Mouse (Mus musculus): Measurements from ENCODE around the gene Ccdc17. TPM values are rescaled to one million over a fixed set of nuclear protein-coding genes. Genes with fewer than 3 reads are reported as not detected.

Gene Ccdc17
- polyA plus RNA-seq, 1 experiment from 2014 or later = 2.4 TPM

DNA sequence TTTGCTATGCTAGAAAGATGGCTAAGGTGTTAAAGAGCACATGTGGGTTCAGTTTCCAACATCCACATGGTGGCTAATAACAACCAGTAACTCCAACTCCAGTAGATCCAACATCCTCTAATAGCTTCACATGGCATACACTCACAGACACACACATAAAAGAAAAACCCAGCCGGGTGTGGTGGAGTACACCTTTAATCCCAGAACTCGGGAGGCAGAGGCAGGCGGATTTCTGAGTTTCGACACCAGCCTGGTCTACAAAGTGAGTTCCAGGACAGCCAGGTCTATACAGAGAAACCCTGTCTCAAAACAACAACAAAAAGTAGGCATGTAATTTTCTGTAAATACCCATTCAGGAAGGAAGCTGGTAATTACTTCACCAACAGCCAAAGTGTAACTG is 28.4 kb downstream of the Ccdc17 start:
- Histone ChIP-seq H3K4me3 (peak overlapping the region; percentile 99), H3K36me3 (replicated peaks) (peaks cover 58% of the 10 kb centered on the region)
- 92% methylated on average over 4 of the region's 4 CpGs for WGBS

DNA sequence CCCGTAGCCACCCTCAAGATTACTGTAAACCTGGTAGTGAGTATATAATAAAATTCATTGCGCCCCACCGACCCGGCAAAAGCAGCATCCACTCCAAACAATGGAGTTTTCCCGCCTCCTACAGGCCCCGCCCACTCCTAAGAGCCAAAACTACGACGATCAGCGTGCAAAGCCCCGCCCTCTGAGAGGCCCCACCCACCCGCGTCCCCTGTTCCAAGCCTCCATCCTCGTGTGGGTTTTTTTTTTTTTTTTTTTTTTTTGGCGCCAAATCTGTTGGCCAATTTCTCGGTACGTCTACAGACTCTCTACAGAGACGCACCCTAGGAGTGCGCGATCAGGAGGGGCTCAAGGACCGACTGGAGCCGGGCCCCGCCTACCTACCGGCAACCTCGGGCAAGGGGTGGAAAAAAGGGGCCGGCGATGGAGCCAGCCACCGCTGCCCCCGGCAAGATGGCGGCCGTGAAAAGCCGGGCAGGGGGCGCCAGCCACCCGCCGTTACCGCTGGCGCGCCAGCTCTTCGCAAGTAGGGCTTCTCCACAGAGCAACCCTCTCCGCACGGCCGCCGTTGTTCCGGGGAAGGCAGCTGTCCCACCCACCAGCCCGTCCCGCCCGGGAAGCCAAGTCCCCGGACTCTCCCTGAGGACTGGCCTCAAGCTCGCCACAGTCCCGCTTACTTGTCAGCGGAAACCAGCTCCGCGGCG is 30.4 kb downstream of the Ccdc17 start:
- peak; percentile 93 for DNase-seq (ENCODE audit: extremely low spot score, low spot score)
- H3K36me3 ChIP-seq (replicated peaks) = peaks cover 40% of the 10 kb centered on the region
- peak overlapping the region; percentile 99 for H3K4me3 ChIP-seq
- peak overlapping the region; percentile 99 for H3K27ac ChIP-seq
- peaks cover 22% of the 10 kb centered on the region for H3K4me1 ChIP-seq
- no peaks in the 10 kb centered on the region for H3K27me3 ChIP-seq (ENCODE audit: poor library complexity, severe bottlenecking)
- WGBS = under 1% methylated on average over 53 of the region's 53 CpGs
- H3K9me3 ChIP-seq = no peaks in the 10 kb centered on the region

More for the DNA sequence above, 28.4 kb downstream of the Ccdc17 start:
- Histone ChIP-seq H3K9me3 (no peaks in the 10 kb centered on the region), H3K27ac (no peak overlapping the region), H3K27me3 (ENCODE audit: poor library complexity, severe bottlenecking) (no peaks in the 10 kb centered on the region), H3K4me1 (peaks cover 22% of the 10 kb centered on the region)
- no peak for DNase-seq (ENCODE audit: extremely low spot score, low spot score)

DNA sequence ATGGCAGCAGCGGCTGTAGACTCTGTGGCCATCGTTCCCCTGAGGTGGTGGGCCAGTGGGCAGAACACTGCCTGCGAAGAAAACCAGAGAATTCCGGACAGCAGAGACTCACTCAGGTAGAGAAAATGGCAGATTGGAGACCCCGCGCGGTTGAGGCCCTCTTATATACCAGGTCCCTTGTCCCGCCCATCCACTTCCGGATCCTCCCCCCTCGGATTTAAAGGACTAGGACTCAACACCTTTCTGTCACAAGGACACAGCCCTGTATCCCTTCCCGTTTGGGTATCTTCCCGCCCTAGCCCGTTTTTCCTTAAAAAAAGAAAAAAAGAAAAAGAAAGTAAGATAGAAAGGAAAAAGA is 30.9 kb downstream of the Ccdc17 start:
- Histone ChIP-seq H3K9me3 (no peaks in the 10 kb centered on the region), H3K4me1 (peaks cover 22% of the 10 kb centered on the region), H3K4me3 (peak overlapping the region; percentile 99), H3K27me3 (ENCODE audit: poor library complexity, severe bottlenecking) (no peaks in the 10 kb centered on the region), H3K27ac (peak overlapping the region; percentile 99), H3K36me3 (replicated peaks) (peaks cover 40% of the 10 kb centered on the region)
- under 1% methylated on average over 13 of the region's 13 CpGs for WGBS
- DNase-seq (ENCODE audit: extremely low spot score, low spot score) = peak; percentile 93

- 8% methylated on average over 23 of the region's 23 CpGs for WGBS
- Histone ChIP-seq H3K9me3 (no peaks in the 10 kb centered on the region), H3K4me3 (peak within 1 kb of the TSS; percentile 99), H3K4me1 (peaks cover 22% of the 10 kb centered on the region), H3K27ac (peak within 1 kb of the TSS; percentile 99), H3K36me3 (replicated peaks) (peaks cover 40% of the 10 kb centered on the region), H3K27me3 (ENCODE audit: poor library complexity, severe bottlenecking) (no peaks in the 10 kb centered on the region)
- peak; percentile 82 for DNase-seq (ENCODE audit: extremely low spot score, low spot score)
Observed at GRCm38 (mm10) chr4:116627722-116628662, 31.5 kb downstream of the Ccdc17 start, which contains the start of gene Nasp. Nasp (minus strand) TSS chr4:116627941.

DNA sequence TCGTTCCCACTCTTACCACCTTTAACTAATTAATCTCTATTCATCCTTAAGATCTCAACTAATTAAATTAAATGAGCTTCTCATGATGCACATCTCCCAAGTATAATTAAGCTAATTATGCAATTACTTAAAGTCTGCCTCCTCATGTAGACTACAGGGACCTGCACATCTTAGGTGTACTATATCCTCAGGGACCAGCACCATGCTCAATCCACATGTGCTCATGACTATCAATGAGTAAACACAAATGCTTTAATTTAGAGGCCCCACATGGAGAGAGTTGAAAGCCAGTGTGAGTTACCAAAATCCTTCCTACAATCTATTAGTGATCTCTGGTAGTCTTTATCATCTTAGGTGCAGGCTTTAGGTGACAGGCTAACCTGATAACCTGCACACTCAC is 38.7 kb downstream of the Ccdc17 start:
- peaks cover 86% of the 10 kb centered on the region for H3K36me3 ChIP-seq (replicated peaks)
- WGBS = 96% methylated on average over 1 of the region's 1 CpGs
- no peaks in the 10 kb centered on the region for H3K9me3 ChIP-seq
- no peaks in the 10 kb centered on the region for H3K27me3 ChIP-seq (ENCODE audit: poor library complexity, severe bottlenecking)
- H3K4me1 ChIP-seq = no peaks in the 10 kb centered on the region
- DNase-seq (ENCODE audit: extremely low spot score, low spot score) = no peak
- no peak overlapping the region for H3K27ac ChIP-seq
- H3K4me3 ChIP-seq = no peak overlapping the region

DNA sequence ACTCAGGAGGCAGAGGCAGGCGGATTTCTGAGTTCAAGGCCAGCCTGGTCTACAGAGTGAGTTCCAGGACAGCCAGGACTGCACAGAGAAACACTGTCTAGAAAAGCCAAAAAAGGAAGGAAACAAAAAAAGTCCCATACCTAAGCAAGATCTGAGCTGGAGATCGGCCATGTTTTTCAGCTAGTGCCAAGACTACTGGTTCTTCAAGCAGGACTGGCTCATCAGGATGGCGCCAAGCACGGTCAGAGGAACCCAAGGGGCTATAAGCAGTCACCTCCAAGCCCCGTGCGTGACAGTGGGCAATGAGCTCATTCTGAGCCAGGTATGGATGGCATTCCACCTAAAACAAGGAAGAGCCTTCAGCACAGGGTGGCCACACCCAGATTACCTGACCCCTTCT is 42.4 kb downstream of the Ccdc17 start:
- Histone ChIP-seq H3K36me3 (replicated peaks) (peaks cover 98% of the 10 kb centered on the region), H3K27ac (no peak overlapping the region), H3K4me1 (no peaks in the 10 kb centered on the region), H3K27me3 (ENCODE audit: poor library complexity, severe bottlenecking) (no peaks in the 10 kb centered on the region), H3K4me3 (no peak overlapping the region), H3K9me3 (no peaks in the 10 kb centered on the region)
- no peak for DNase-seq (ENCODE audit: extremely low spot score, low spot score)
- 93% methylated on average over 6 of the region's 6 CpGs for WGBS

- Histone ChIP-seq H3K27me3 (ENCODE audit: poor library complexity, severe bottlenecking) (no peaks in the 10 kb centered on the region), H3K4me1 (peaks cover 5% of the 10 kb centered on the region), H3K9me3 (no peaks in the 10 kb centered on the region), H3K36me3 (replicated peaks) (peaks cover 97% of the 10 kb centered on the region), H3K4me3 (no peak overlapping the region), H3K27ac (no peak overlapping the region)
- WGBS = 92% methylated on average over 1 of the region's 1 CpGs
- DNase-seq (ENCODE audit: extremely low spot score, low spot score) = no peak
Observed at GRCm38 (mm10) chr4:116642071-116642470, 45.6 kb downstream of the Ccdc17 start.

DNA sequence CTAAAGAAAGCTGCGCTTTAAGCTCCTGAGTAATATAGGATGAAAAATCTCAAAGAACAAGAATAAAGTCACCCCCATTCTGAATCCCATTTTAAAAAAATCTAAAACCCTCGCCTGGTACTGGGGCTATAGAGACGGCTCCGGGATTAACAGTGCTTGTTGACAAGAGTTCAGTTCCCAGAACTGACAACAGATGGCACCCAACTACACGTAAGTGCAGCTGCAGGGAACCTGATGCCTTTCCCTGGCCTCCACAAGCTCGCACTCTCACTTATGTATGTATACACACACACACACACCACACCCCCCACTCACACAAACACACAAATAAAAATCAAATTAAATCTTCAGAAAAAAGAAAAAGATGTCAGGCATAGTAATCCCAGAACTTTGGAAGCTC is 47.9 kb downstream of the Ccdc17 start:
- no peak for DNase-seq (ENCODE audit: extremely low spot score, low spot score)
- WGBS = 68% methylated on average over 6 of the region's 6 CpGs
- H3K4me3 ChIP-seq = no peak overlapping the region
- H3K4me1 ChIP-seq = peaks cover 25% of the 10 kb centered on the region
- H3K36me3 ChIP-seq (replicated peaks) = peaks cover 97% of the 10 kb centered on the region
- no peaks in the 10 kb centered on the region for H3K9me3 ChIP-seq
- H3K27me3 ChIP-seq (ENCODE audit: poor library complexity, severe bottlenecking) = no peaks in the 10 kb centered on the region
- H3K27ac ChIP-seq = no peak overlapping the region

GRCm38 (mm10) chr4:116645624-116646023 is 49.2 kb downstream of the Ccdc17 start:
- H3K36me3 ChIP-seq (replicated peaks) = peaks cover 94% of the 10 kb centered on the region
- no peaks in the 10 kb centered on the region for H3K27me3 ChIP-seq (ENCODE audit: poor library complexity, severe bottlenecking)
- peaks cover 37% of the 10 kb centered on the region for H3K4me1 ChIP-seq
- H3K4me3 ChIP-seq = no peak overlapping the region
- no peak for DNase-seq (ENCODE audit: extremely low spot score, low spot score)
- WGBS = 91% methylated on average over 7 of the region's 7 CpGs
- no peak overlapping the region for H3K27ac ChIP-seq
- H3K9me3 ChIP-seq = no peaks in the 10 kb centered on the region

DNA sequence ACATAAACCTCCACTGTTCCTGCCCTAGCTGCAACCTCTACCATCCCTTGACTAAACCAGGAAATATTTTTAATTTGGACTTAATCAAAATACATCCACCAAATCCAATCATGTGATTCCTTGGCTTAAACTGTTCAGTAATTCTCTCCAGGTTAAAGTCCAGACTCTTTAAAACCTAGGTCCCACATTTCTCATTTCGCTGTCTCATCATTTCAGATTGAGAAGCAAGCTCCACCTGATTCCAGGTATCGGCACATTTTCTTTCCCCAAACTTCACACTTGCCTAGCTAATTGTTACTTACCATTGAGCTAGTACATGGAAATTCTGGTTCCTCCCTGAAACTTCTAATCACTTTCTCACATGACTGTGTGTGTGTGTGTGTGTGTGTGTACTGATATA is 53.0 kb downstream of the Ccdc17 start:
- Histone ChIP-seq H3K4me1 (peaks cover 43% of the 10 kb centered on the region), H3K27ac (no peak overlapping the region), H3K36me3 (replicated peaks) (peaks cover 58% of the 10 kb centered on the region), H3K4me3 (peak overlapping the region; percentile 85), H3K27me3 (ENCODE audit: poor library complexity, severe bottlenecking) (no peaks in the 10 kb centered on the region), H3K9me3 (no peaks in the 10 kb centered on the region)
- no peak for DNase-seq (ENCODE audit: extremely low spot score, low spot score)
- 96% methylated on average over 2 of the region's 2 CpGs for WGBS

Other genes with a start within 250 kb of the Ccdc17 start
- gene Mast2, start 132.5 kb upstream of the Ccdc17 start, polyA plus RNA-seq (2016; fragmentation: Nextera tagmentation; extraction: Ambion mirVana) = 15.4 and 15.9 TPM in 2 replicates
- 19.7 and 22.9 TPM in 2 replicates for gene Ipp, start 89.1 kb upstream of the Ccdc17 start, polyA plus RNA-seq (2016; fragmentation: Nextera tagmentation; extraction: Ambion mirVana)
- gene Tmem69, start 40.7 kb upstream of the Ccdc17 start, polyA plus RNA-seq (2016; fragmentation: Nextera tagmentation; extraction: Ambion mirVana) = 25.0 and 27.7 TPM in 2 replicates
- 28.3 and 32.2 TPM in 2 replicates for gene Gpbp1l1, start 39.0 kb upstream of the Ccdc17 start, polyA plus RNA-seq (2016; fragmentation: Nextera tagmentation; extraction: Ambion mirVana)
- 354 and 376 TPM in 2 replicates for gene Nasp, start 31.3 kb downstream of the Ccdc17 start, polyA plus RNA-seq (2016; fragmentation: Nextera tagmentation; extraction: Ambion mirVana)
- 534 and 550 TPM in 2 replicates for gene Akr1a1, start 55.0 kb downstream of the Ccdc17 start, polyA plus RNA-seq (2016; fragmentation: Nextera tagmentation; extraction: Ambion mirVana)
- gene Prdx1, start 88.9 kb downstream of the Ccdc17 start, polyA plus RNA-seq (2016; fragmentation: Nextera tagmentation; extraction: Ambion mirVana) = 1,457 and 1,472 TPM in 2 replicates
- gene Mmachc, start 111.8 kb downstream of the Ccdc17 start, polyA plus RNA-seq (2016; fragmentation: Nextera tagmentation; extraction: Ambion mirVana) = 45.6 and 47.3 TPM in 2 replicates
- gene Ccdc163, start 111.9 kb downstream of the Ccdc17 start, polyA plus RNA-seq (2016; fragmentation: Nextera tagmentation; extraction: Ambion mirVana) = 31.5 and 37.0 TPM in 2 replicates
- gene Tesk2, start 124.3 kb downstream of the Ccdc17 start, polyA plus RNA-seq (2016; fragmentation: Nextera tagmentation; extraction: Ambion mirVana) = 9.0 and 9.4 TPM in 2 replicates
- gene Toe1, start 211.0 kb downstream of the Ccdc17 start, polyA plus RNA-seq (2016; fragmentation: Nextera tagmentation; extraction: Ambion mirVana) = 41.3 and 44.1 TPM in 2 replicates
- gene Mutyh, start 211.1 kb downstream of the Ccdc17 start, polyA plus RNA-seq (2016; fragmentation: Nextera tagmentation; extraction: Ambion mirVana) = 30.4 and 30.6 TPM in 2 replicates
- gene Hpdl, start 225.1 kb downstream of the Ccdc17 start, polyA plus RNA-seq (2016; fragmentation: Nextera tagmentation; extraction: Ambion mirVana) = 1.5 and 2.2 TPM in 2 replicates